Mouse (Mus musculus) cortical plate, adult 2 months (tissue): ENCODE results near the gene Depp1.

Experiments
- CTCF ChIP-seq: fragments of 200-500 bp; IDR thresholded peaks from 2 replicates; pipeline ENCODE4 v1.5.1; 2011; ENCODE audit warnings: mild to moderate bottlenecking, control low read depth, low read length; ENCODE audit not compliant: insufficient read depth; ENCODE audit errors: extremely low read depth
- POLR2A ChIP-seq: fragments of 200-500 bp; IDR thresholded peaks from 2 replicates; pipeline ENCODE4 v1.6.1; 2011; ENCODE audit warnings: mild to moderate bottlenecking, low read length, control low read depth; ENCODE audit not compliant: insufficient read depth; ENCODE audit errors: extremely low read depth

DNA sequence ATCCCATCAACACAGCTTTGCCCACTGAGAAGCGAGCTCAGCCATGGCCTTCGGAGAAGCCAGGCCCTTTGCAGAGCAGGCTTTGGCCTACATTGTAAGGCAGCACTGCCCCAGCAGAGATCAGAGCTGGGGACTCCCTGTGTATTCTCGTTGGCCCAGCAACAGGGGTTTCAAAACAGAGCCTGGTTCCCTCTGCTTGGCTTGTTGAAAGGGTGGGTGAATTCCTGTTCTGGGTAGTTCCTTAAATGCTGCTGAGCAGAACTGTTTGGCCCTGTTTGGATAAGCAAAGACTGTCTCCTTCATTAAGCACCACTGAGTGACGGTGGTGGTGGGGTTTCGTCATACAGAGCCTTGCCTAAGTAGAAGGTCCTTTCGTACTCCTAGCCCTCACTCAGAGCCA lies 13.6 kb downstream of the Depp1 start:
- no peak for TF ChIP-seq POLR2A
- no peak for TF ChIP-seq CTCF
